Mouse (Mus musculus): ENCODE measurements around the gene Smc3.
A peak's percentile ranks its signal among the peaks of the same experiment; 100 is the strongest.

Smc3 gene

GRCm38 (mm10) chr19:53657437-53657836 is 57.2 kb downstream of the Smc3 start:
- no peak for DNase-seq

GRCm38 (mm10) chr19:53660722-53661420 is 60.7 kb downstream of the Smc3 start:
- DNase-seq: no peak

GRCm38 (mm10) chr19:53661938-53662722 is 61.9 kb downstream of the Smc3 start:
- DNase-seq: no peak

GRCm38 (mm10) chr19:53664831-53665230 is 64.6 kb downstream of the Smc3 start:
- DNase-seq: no peak

- no peak for DNase-seq
Measured at GRCm38 (mm10) chr19:53665391-53665790, 65.2 kb downstream of the Smc3 start.

GRCm38 (mm10) chr19:53666708-53667107 is 66.5 kb downstream of the Smc3 start:
- no peak for DNase-seq

- no peak for DNase-seq
Measured at GRCm38 (mm10) chr19:53668821-53669220, 68.6 kb downstream of the Smc3 start.

GRCm38 (mm10) chr19:53670625-53671141 is 70.5 kb downstream of the Smc3 start:
- no peak for DNase-seq

- DNase-seq: no peak
Measured at GRCm38 (mm10) chr19:53671432-53671831, 71.2 kb downstream of the Smc3 start.

GRCm38 (mm10) chr19:53674131-53674925 is 74.1 kb downstream of the Smc3 start:
- no peak for DNase-seq

GRCm38 (mm10) chr19:53676228-53676627 is 76.0 kb downstream of the Smc3 start:
- no peak for DNase-seq

- peak; percentile 40 for DNase-seq
Measured at GRCm38 (mm10) chr19:53676718-53677634, 76.8 kb downstream of the Smc3 start, which contains the start of gene Rbm20. TSS of gene Rbm20 (plus strand) at chr19:53677306.

- no peak for DNase-seq
Measured at GRCm38 (mm10) chr19:53679194-53679593, 79.0 kb downstream of the Smc3 start.

GRCm38 (mm10) chr19:53679981-53680380 is 79.8 kb downstream of the Smc3 start:
- DNase-seq: no peak

GRCm38 (mm10) chr19:53682427-53682826 is 82.2 kb downstream of the Smc3 start:
- no peak for DNase-seq

GRCm38 (mm10) chr19:53687592-53687991 is 87.4 kb downstream of the Smc3 start:
- no peak for DNase-seq

- no peak for DNase-seq
Measured at GRCm38 (mm10) chr19:53690816-53691215, 90.6 kb downstream of the Smc3 start.

- no peak for DNase-seq
Measured at GRCm38 (mm10) chr19:53694020-53694419, 93.8 kb downstream of the Smc3 start.
